Mouse (Mus musculus): ENCODE measurements around the gene Sctr. TPM values are rescaled to one million over a fixed set of nuclear protein-coding genes. Genes with fewer than 3 reads are reported as not detected.

Sctr gene
- total and polyA plus RNA-seq, 2 experiments from 2014 or later, result not detected

GRCm38 (mm10) chr1:120070168-120070567 lies 63.5 kb downstream of the Sctr start:
- H3K27me3 ChIP-seq (ENCODE audit: control insufficient read depth, insufficient read depth, low read length), result peaks cover 8% of the 10 kb centered on the region; the same call in 1 of the 2 replicates
- H3K9ac ChIP-seq (replicated peaks; ENCODE audit: low read depth, low read length), result no peak overlapping the region
- ATAC-seq (ENCODE audit: insufficient read depth, low read depth) (no peak), DNase-seq (ENCODE audit: low spot score) (no peak)
- H3K36me3 ChIP-seq (replicated peaks; ENCODE audit: control insufficient read depth, insufficient read depth, low read length), result no peaks in the 10 kb centered on the region
- no peaks in the 10 kb centered on the region for H3K9me3 ChIP-seq (replicated peaks; ENCODE audit: control insufficient read depth, low read length)
- no peak overlapping the region for H3K27ac ChIP-seq (ENCODE audit: low read depth)
- H3K4me3 ChIP-seq (ENCODE audit: low read depth, low read length), result no peak overlapping the region
- peaks cover 8% of the 10 kb centered on the region; the same call in 1 of the 2 replicates for H3K4me1 ChIP-seq (ENCODE audit: control insufficient read depth, insufficient read depth)
- WGBS, result 81% methylated on average over 6 of the region's 6 CpGs
- H3K4me2 ChIP-seq (ENCODE audit: low read depth, low read length), result no peak overlapping the region
- TF ChIP-seq CTCF (IDR thresholded peaks at IDR 0.05; ENCODE audit: low read depth) (no peak), EP300 (IDR thresholded peaks at IDR 0.05; ENCODE audit: low read depth) (no peak)

GRCm38 (mm10) chr1:120071133-120071532 lies 64.4 kb downstream of the Sctr start:
- Histone ChIP-seq H3K4me3 (ENCODE audit: low read depth, low read length) (no peak overlapping the region), H3K36me3 (replicated peaks; ENCODE audit: control insufficient read depth, insufficient read depth, low read length) (no peaks in the 10 kb centered on the region), H3K9ac (replicated peaks; ENCODE audit: low read depth, low read length) (no peak overlapping the region), H3K27me3 (ENCODE audit: control insufficient read depth, insufficient read depth, low read length) (peaks cover 8% of the 10 kb centered on the region; the same call in 1 of the 2 replicates), H3K4me2 (ENCODE audit: low read depth, low read length) (no peak overlapping the region), H3K4me1 (ENCODE audit: control insufficient read depth, insufficient read depth) (peaks cover 8% of the 10 kb centered on the region; the same call in 1 of the 2 replicates), H3K9me3 (replicated peaks; ENCODE audit: control insufficient read depth, low read length) (no peaks in the 10 kb centered on the region), H3K27ac (ENCODE audit: low read depth) (no peak overlapping the region)
- TF ChIP-seq EP300 (IDR thresholded peaks at IDR 0.05; ENCODE audit: low read depth) (no peak), CTCF (IDR thresholded peaks at IDR 0.05; ENCODE audit: low read depth) (no peak)
- no peak for DNase-seq (ENCODE audit: low spot score)
- no peak for ATAC-seq (ENCODE audit: insufficient read depth, low read depth)
- 70% methylated on average over 4 of the region's 4 CpGs for WGBS

- 0 out of 2 replicates have a peak overlapping the region, but pooled peaks have one; percentile 8 for H3K9ac ChIP-seq (replicated peaks; ENCODE audit: low read depth, low read length)
- H3K9me3 ChIP-seq (replicated peaks; ENCODE audit: control insufficient read depth, low read length), result no peaks in the 10 kb centered on the region
- H3K4me1 ChIP-seq (ENCODE audit: control insufficient read depth, insufficient read depth), result peaks cover 8% of the 10 kb centered on the region; the same call in 1 of the 2 replicates
- H3K27ac ChIP-seq (ENCODE audit: low read depth), result no peak overlapping the region
- peaks cover 8% of the 10 kb centered on the region; the same call in 1 of the 2 replicates for H3K27me3 ChIP-seq (ENCODE audit: control insufficient read depth, insufficient read depth, low read length)
- DNase-seq (ENCODE audit: low spot score) (no peak), ATAC-seq (ENCODE audit: insufficient read depth, low read depth) (no peak)
- peak overlapping the region; percentile 47 for H3K4me3 ChIP-seq (ENCODE audit: low read depth, low read length)
- 4% methylated on average over 16 of the region's 16 CpGs for WGBS
- H3K4me2 ChIP-seq (ENCODE audit: low read depth, low read length), result peak overlapping the region; percentile 88
- H3K36me3 ChIP-seq (replicated peaks; ENCODE audit: control insufficient read depth, insufficient read depth, low read length), result no peaks in the 10 kb centered on the region
- TF ChIP-seq EP300 (IDR thresholded peaks at IDR 0.05; ENCODE audit: low read depth) (no peak), CTCF (IDR thresholded peaks at IDR 0.05; ENCODE audit: low read depth) (no peak)
Observed at GRCm38 (mm10) chr1:120072900-120073299, 66.2 kb downstream of the Sctr start.

- Histone ChIP-seq H3K4me3 (ENCODE audit: low read depth, low read length) (peak within 1 kb of the TSS; percentile 47), H3K36me3 (replicated peaks; ENCODE audit: control insufficient read depth, insufficient read depth, low read length) (no peaks in the 10 kb centered on the region), H3K4me1 (ENCODE audit: control insufficient read depth, insufficient read depth) (peaks cover 8% of the 10 kb centered on the region; the same call in 1 of the 2 replicates), H3K9me3 (replicated peaks; ENCODE audit: control insufficient read depth, low read length) (no peaks in the 10 kb centered on the region), H3K27me3 (ENCODE audit: control insufficient read depth, insufficient read depth, low read length) (peaks cover 8% of the 10 kb centered on the region; the same call in 1 of the 2 replicates), H3K27ac (ENCODE audit: low read depth) (no peak within 1 kb of the TSS), H3K4me2 (ENCODE audit: low read depth, low read length) (peak within 1 kb of the TSS; percentile 88), H3K9ac (replicated peaks; ENCODE audit: low read depth, low read length) (peak within 1 kb of the TSS; percentile 8; the same call in 1 of the 2 replicates)
- no peak for TF ChIP-seq CTCF (IDR thresholded peaks at IDR 0.05; ENCODE audit: low read depth)
- no peak for TF ChIP-seq EP300 (IDR thresholded peaks at IDR 0.05; ENCODE audit: low read depth)
- DNase-seq (ENCODE audit: low spot score), result peak; percentile 61
- ATAC-seq (ENCODE audit: insufficient read depth, low read depth), result peak; percentile 83
- WGBS, result 4% methylated on average over 34 of the region's 40 CpGs
Observed at GRCm38 (mm10) chr1:120073519-120074306, 67.0 kb downstream of the Sctr start, which contains the start of gene Tmem37. Gene Tmem37 (minus strand): TSS chr1:120074074.

- TF ChIP-seq CTCF (IDR thresholded peaks at IDR 0.05; ENCODE audit: low read depth) (no peak), EP300 (IDR thresholded peaks at IDR 0.05; ENCODE audit: low read depth) (no peak)
- Histone ChIP-seq H3K4me1 (ENCODE audit: control insufficient read depth, insufficient read depth) (peaks cover 8% of the 10 kb centered on the region; the same call in 1 of the 2 replicates), H3K36me3 (replicated peaks; ENCODE audit: control insufficient read depth, insufficient read depth, low read length) (no peaks in the 10 kb centered on the region), H3K9me3 (replicated peaks; ENCODE audit: control insufficient read depth, low read length) (no peaks in the 10 kb centered on the region), H3K9ac (replicated peaks; ENCODE audit: low read depth, low read length) (no peak overlapping the region), H3K27me3 (ENCODE audit: control insufficient read depth, insufficient read depth, low read length) (peaks cover 8% of the 10 kb centered on the region; the same call in 1 of the 2 replicates), H3K4me3 (ENCODE audit: low read depth, low read length) (0 out of 2 replicates have a peak overlapping the region, but pooled peaks have one; percentile 47), H3K27ac (ENCODE audit: low read depth) (no peak overlapping the region), H3K4me2 (ENCODE audit: low read depth, low read length) (peak overlapping the region; percentile 88)
- no peak for ATAC-seq (ENCODE audit: insufficient read depth, low read depth)
- 36% methylated on average over 4 of the region's 4 CpGs for WGBS
- DNase-seq (ENCODE audit: low spot score), result no peak
Observed at GRCm38 (mm10) chr1:120074307-120074702, 67.6 kb downstream of the Sctr start.
